Mouse (Mus musculus): ENCODE measurements around the gene Hpse2.

- no peak for TF ChIP-seq CTCF (conservative IDR thresholded peaks at IDR 0.05; ENCODE audit: low read length)
- no peak for TF ChIP-seq POU5F1 (IDR thresholded peaks at IDR 0.05; ENCODE audit: borderline replicate concordance, low read length)
- no peak for TF ChIP-seq NANOG (IDR thresholded peaks at IDR 0.05; ENCODE audit: borderline replicate concordance, low read length)
Observed at GRCm38 (mm10) chr19:42936661-42937193, 451.4 kb downstream of the Hpse2 start.

Data from E14TG2a.4 (cell line).